Mouse (Mus musculus) lung, adult 2 months (tissue): Measurements from ENCODE around the gene Jakmip3. TPM values are rescaled to one million over a fixed set of nuclear protein-coding genes. Genes with fewer than 3 reads are reported as not detected.
A peak's percentile ranks its signal among the peaks of the same experiment; 100 is the strongest.

Experiments
- DNase-seq: peaks from one replicate; pipeline ENCODE4 v3.0.0; 2022
- H3K4me1 ChIP-seq: fragments of 200-500 bp; 2 replicates; pipeline ENCODE4 v1.6.1; 2011; ENCODE audit warnings: low read length; ENCODE audit not compliant: control insufficient read depth, insufficient read depth
- H3K4me3 ChIP-seq: fragments of 200-500 bp; replicated peaks from 2 replicates; pipeline ENCODE3; 2011; ENCODE audit warnings: low read depth, mild to moderate bottlenecking, control low read depth, low read length; ENCODE audit errors: extremely low read depth
- CTCF ChIP-seq: fragments of 200-500 bp; IDR thresholded peaks from 2 replicates; pipeline ENCODE4 v1.5.1; 2011; ENCODE audit warnings: mild to moderate bottlenecking, low read length, control low read depth; ENCODE audit not compliant: insufficient read depth
- POLR2A ChIP-seq: fragments of 200-500 bp; IDR thresholded peaks from 2 replicates; pipeline ENCODE4 v1.6.1; 2011; ENCODE audit warnings: low read depth, mild to moderate bottlenecking, control low read depth, low read length, borderline replicate concordance; ENCODE audit errors: extremely low read depth
- WGBS: fragments of 180-500 bp; shearing (Covaris S2); methylation state at CpG from one replicate; pipeline ENCODE4 v1.1.7; 2018; 5-methylcytosine and 5-hydroxymethylcytosine counted together
- polyA plus RNA-seq: library from polyadenylated mRNA; depleted of rRNA; stranded (reverse); fragments of >200 nt; gene quantifications from 2 replicates; pipeline ENCODE4 v1.2.3, GENCODE M21; 2012

The Jakmip3 gene
- polyA plus RNA-seq, 1 experiment, result not detected

GRCm38 (mm10) chr7:139103960-139104381, 163.4 kb downstream of the Jakmip3 start:
- no peak for DNase-seq
- TF ChIP-seq CTCF, result no peak
- no peak for TF ChIP-seq POLR2A
- no peak overlapping the region for H3K4me3 ChIP-seq
- 61% methylated on average over 10 of the region's 10 CpGs for WGBS
- H3K4me1 ChIP-seq, result no peaks in the 10 kb centered on the region

GRCm38 (mm10) chr7:139105076-139105475, 164.5 kb downstream of the Jakmip3 start:
- Histone ChIP-seq H3K4me3 (no peak overlapping the region), H3K4me1 (no peaks in the 10 kb centered on the region)
- TF ChIP-seq CTCF (no peak), POLR2A (no peak)
- DNase-seq, result no peak
- 80% methylated on average over 5 of the region's 5 CpGs for WGBS

- no peak for DNase-seq
- Histone ChIP-seq H3K4me1 (no peaks in the 10 kb centered on the region), H3K4me3 (no peak overlapping the region)
- WGBS, result 89% methylated on average over 7 of the region's 7 CpGs
- TF ChIP-seq POLR2A (no peak), CTCF (no peak)
Observed at GRCm38 (mm10) chr7:139105705-139106104, 165.2 kb downstream of the Jakmip3 start.

GRCm38 (mm10) chr7:139107908-139108650, 167.5 kb downstream of the Jakmip3 start:
- no peak for DNase-seq
- no peaks in the 10 kb centered on the region for H3K4me1 ChIP-seq
- whole genome bisulfite sequencing, result 71% methylated on average over 9 of the region's 9 CpGs
- no peak for TF ChIP-seq CTCF
- no peak for TF ChIP-seq POLR2A
- H3K4me3 ChIP-seq, result no peak overlapping the region

GRCm38 (mm10) chr7:139119152-139119774, 178.7 kb downstream of the Jakmip3 start:
- 41% methylated on average over 13 of the region's 13 CpGs for WGBS
- TF ChIP-seq CTCF (peak; percentile 97), POLR2A (no peak)

GRCm38 (mm10) chr7:139119775-139120153, 179.2 kb downstream of the Jakmip3 start:
- 44% methylated on average over 2 of the region's 2 CpGs for WGBS
- TF ChIP-seq POLR2A (no peak), CTCF (no peak)
- DNase-seq, result no peak
- Histone ChIP-seq H3K4me1 (no peaks in the 10 kb centered on the region), H3K4me3 (no peak overlapping the region)

More at GRCm38 (mm10) chr7:139119152-139119774, 178.7 kb downstream of the Jakmip3 start:
- DNase-seq, result peak; percentile 84
- Histone ChIP-seq H3K4me1 (no peaks in the 10 kb centered on the region), H3K4me3 (no peak overlapping the region)

- 60% methylated on average over 4 of the region's 4 CpGs for WGBS
- TF ChIP-seq POLR2A (no peak), CTCF (no peak)
- Histone ChIP-seq H3K4me3 (no peak overlapping the region), H3K4me1 (no peaks in the 10 kb centered on the region)
- DNase-seq, result no peak
Observed at GRCm38 (mm10) chr7:139125881-139126280, 185.4 kb downstream of the Jakmip3 start.

GRCm38 (mm10) chr7:139126549-139126948, 186.0 kb downstream of the Jakmip3 start:
- no peak for TF ChIP-seq CTCF
- no peak for TF ChIP-seq POLR2A
- no peak for DNase-seq
- 84% methylated on average over 7 of the region's 7 CpGs for WGBS

GRCm38 (mm10) chr7:139128994-139129393, 188.5 kb downstream of the Jakmip3 start:
- Histone ChIP-seq H3K4me1 (no peaks in the 10 kb centered on the region), H3K4me3 (no peak overlapping the region)
- TF ChIP-seq POLR2A (no peak), CTCF (no peak)
- DNase-seq, result no peak
- 73% methylated on average over 4 of the region's 4 CpGs for WGBS

More at GRCm38 (mm10) chr7:139126549-139126948, 186.0 kb downstream of the Jakmip3 start:
- Histone ChIP-seq H3K4me1 (no peaks in the 10 kb centered on the region), H3K4me3 (no peak overlapping the region)

- WGBS, result 72% methylated on average over 6 of the region's 6 CpGs
- no peak overlapping the region for H3K4me3 ChIP-seq
- no peak for DNase-seq
- H3K4me1 ChIP-seq, result no peaks in the 10 kb centered on the region
- TF ChIP-seq POLR2A (no peak), CTCF (no peak)
Observed at GRCm38 (mm10) chr7:139130361-139130760, 189.8 kb downstream of the Jakmip3 start.
